Mouse (Mus musculus) intestine, embryonic 16.5 days (tissue): ENCODE measurements around the gene 4930563M21Rik. TPM values are rescaled to one million over a fixed set of nuclear protein-coding genes. Genes with fewer than 3 reads are reported as not detected.

Experiments
- polyA plus RNA-seq: library from polyadenylated mRNA; unstranded; fragments of >200 nt; fragmentation: Nextera tagmentation; extraction: Ambion mirVana; gene quantifications from 2 replicates; pipeline ENCODE4 v1.2.1, GENCODE M21; 2015

4930563M21Rik gene
- polyA plus RNA-seq, 1 experiment from 2014 or later: not detected

Other genes with a start within 250 kb of the 4930563M21Rik start
- 7.4 and 7.9 TPM in 2 replicates for gene Scaper, start 72.4 kb downstream of the 4930563M21Rik start, polyA plus RNA-seq
- gene Rcn2, start 31.3 kb upstream of the 4930563M21Rik start, polyA plus RNA-seq: 128 and 136 TPM in 2 replicates
- 1.6 and 2.3 TPM in 2 replicates for gene Pstpip1, start 79.4 kb upstream of the 4930563M21Rik start, polyA plus RNA-seq
- 389 and 416 TPM in 2 replicates for gene Tspan3, start 154.9 kb upstream of the 4930563M21Rik start, polyA plus RNA-seq